Mouse (Mus musculus) erythroid progenitor cell, adult 5-6 weeks (primary cell): ENCODE data around the gene Rabep2. TPM values are rescaled to one million over a fixed set of nuclear protein-coding genes. Genes with fewer than 3 reads are reported as not detected.

ENCODE experiments used
- ATAC-seq: replicated peaks from 2 replicates; pipeline ENCODE4 v1.8.0; 2016; ENCODE audit warnings: moderate number of reproducible peaks, mild to moderate bottlenecking, moderate TSS enrichment, inconsistent platforms; ENCODE audit not compliant: poor library complexity, low FRiP score, severe bottlenecking
- total RNA-seq, 2 experiments: library from RNA; stranded (forward) in 1 of 2; stranded (reverse) in 1 of 2; fragments of 150-400 nt in 1 of 2; fragments of 186-747, 209-891 nt in 1 of 2; gene quantifications; 2 replicates each; pipeline versions ENCODE4 v1.2.3 to v1.2.4; 2015 to 2017; ENCODE audit warnings: low replicate concordance in 2 of 2

The Rabep2 gene
- total RNA-seq, 2 experiments from 2014 or later, result 1.4 to 8.0 TPM

DNA sequence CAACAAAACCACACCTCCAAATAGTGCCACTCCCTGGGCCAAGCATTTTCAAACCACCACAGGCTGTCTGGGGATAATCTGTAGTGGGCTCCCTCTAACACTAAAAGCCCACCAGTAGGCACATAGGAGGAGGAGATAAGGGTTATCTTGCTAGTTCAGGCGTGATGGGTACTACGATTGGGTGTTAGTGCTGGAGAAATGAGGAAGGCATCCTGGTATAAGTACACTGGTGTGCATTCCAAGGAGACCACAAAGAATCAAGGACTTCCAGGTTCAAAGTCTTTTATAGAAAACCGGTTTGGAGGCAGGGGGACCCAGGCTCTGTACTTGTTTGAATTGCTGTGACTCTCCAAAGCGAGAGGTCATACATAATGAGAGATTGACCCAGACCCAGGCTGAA is 405 bp upstream of the Rabep2 start:
- ATAC-seq, result no peak

- ATAC-seq, result peak; percentile 6; the same call in 1 of the 2 replicates
Observed at GRCm38 (mm10) chr7:126429503-126429898, 942 bp downstream of the Rabep2 start.

DNA sequence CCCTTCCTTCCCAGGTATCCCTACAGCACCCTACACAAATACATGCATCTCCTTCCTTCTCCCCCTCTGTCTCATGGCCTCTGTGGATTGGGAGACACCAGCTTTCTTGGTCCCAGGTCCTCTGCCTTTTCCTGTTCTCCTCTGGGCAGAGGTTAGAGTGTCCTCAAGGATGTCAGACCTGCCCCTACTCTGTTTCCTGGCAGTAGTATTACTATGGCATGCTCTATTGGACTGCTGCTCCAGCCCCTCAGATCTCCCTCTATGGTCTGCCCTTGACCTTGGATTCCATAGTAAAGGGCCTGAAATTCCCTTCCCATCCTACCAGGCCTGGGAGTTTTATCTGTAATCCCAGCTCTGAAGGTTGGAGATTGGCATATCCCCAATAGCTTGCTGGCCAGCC is 1.6 kb downstream of the Rabep2 start:
- no peak for ATAC-seq

GRCm38 (mm10) chr7:126434726-126435125 is 6.2 kb downstream of the Rabep2 start:
- ATAC-seq, result no peak

GRCm38 (mm10) chr7:126435801-126436200 is 7.2 kb downstream of the Rabep2 start:
- ATAC-seq, result no peak

DNA sequence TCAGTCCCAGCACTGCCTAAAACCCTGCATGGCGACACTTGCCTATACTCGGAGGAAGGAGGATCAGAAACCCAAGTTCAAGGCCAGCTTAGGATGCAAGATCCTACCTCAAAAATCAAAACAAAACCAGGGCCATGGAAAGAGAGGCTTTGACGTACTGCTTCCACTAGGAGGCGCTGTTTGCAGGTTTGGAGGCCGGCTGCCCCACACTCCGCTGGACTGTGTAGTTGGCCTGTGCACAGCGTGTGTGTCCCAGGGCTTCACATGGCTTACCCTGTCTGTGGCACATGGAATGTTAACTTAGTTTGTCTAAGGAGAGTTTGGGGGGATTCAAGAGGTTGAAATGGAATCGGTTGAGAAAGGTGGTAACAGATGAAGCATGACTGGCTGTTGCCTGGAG is 8.3 kb downstream of the Rabep2 start:
- ATAC-seq, result peak; percentile 75

DNA sequence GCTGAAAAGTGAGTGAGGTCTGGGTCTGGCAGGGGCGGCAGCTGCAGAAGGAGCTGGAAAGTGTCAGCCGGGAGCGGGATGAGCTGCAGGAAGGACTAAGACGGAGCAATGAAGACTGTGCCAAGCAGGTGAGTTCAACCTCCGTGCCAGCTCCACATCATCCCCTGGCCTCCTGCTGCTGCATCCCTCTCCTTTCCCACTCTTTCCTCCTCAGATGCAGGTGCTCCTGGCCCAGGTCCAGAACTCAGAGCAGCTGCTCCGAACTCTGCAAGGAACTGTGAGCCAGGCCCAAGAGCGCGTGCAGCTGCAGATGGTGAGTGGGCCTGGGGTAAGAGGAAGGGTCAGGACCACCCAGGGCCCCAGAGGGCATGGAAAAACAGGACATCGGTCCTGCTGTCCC is 11.6 kb downstream of the Rabep2 start:
- ATAC-seq, result no peak

- ATAC-seq, result no peak
Observed at GRCm38 (mm10) chr7:126443997-126444396, 15.4 kb downstream of the Rabep2 start.

DNA sequence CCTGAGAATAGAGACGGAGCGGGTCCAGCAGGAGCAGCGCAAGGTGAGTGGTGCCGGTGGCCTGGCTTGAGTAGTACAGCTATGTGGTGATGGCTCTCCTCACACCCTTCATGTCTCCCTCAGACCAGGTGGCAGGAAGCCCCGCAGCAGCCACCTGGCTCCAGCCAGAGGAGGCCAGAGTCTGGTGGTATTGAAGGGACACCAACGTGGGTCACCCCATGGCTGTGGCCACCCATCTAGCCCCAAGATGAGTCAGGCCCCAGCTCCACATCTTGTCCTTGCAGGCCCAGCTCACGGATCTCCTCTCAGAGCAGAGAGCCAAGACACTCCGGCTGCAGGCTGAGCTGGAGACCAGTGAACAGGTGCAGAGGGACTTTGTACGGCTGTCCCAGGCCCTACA is 16.0 kb downstream of the Rabep2 start:
- no peak for ATAC-seq

DNA sequence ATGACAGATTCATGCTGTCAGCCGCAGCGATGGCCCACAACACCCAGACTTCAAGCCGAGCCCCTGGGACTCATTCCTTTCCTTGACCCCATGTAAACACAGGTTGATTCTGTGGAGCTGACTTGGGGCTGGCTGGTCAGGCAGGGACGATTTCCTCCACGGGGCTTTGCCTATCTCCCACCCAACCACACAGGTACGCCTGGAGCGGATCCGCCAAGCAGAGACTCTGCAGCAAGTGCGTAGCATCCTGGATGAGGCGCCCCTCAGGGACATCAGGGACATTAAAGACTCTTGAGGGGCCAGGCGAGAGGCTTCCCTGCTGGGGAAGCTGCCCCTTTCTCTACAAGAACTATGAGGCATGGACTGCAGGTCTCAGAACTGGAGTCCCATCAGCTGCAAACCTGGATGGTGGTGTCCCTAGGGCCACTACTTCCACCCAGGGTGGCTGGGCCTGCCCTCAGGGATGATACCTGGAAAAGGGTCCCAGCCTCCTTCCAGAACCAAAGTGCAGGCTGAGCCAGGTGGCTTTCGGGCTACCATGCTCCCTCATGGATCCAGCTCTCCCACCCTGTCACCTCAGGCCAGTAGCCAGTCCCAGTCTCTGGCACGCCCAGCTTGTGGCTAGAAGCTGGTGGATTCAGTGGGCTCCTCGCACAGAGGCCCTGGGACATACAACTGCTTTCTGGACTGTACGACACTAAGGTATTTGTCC is 16.7 kb downstream of the Rabep2 start:
- no peak for ATAC-seq

DNA sequence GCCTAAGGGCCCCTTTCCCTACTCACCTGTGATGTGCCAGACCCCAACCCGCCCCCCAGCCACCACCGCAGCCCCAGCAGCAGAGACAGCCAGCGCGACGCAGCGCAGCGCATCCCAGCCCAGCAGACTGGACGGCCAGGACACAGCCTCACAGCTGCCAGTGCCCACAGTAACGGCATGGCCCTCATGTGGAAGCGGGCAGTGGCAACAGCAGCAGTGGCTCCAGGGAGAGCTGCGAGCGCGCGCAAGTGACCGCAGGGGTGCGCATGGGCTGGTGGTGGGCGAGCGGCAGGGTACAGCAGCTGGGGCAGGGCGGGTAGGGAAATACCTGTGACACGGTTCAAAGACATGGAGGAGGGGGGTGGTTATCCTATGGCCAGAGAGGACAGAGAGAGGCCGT is 17.7 kb downstream of the Rabep2 start:
- no peak for ATAC-seq

DNA sequence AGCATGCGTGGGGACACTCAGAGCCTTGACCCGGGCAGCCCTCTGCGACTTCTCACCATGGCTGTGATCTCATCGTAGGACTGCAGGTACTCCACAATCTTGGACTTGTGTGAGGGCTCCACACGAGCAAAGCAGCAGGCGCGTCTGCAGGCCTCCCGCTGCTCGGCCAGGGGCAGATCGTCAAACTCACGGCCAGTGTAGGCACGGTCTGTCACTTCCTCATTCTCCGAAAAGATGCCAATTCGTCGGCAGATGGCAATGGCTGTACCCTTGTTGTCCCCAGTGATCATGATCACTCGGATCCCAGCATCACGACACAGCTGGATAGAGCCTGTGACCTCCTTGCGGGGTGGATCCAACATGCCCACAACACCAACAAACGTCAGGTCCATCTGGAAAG is 19.9 kb downstream of the Rabep2 start:
- ATAC-seq, result no peak

GRCm38 (mm10) chr7:126449991-126450390 is 21.4 kb downstream of the Rabep2 start:
- no peak for ATAC-seq

- ATAC-seq, result no peak
Observed at GRCm38 (mm10) chr7:126450641-126451040, 22.1 kb downstream of the Rabep2 start.

DNA sequence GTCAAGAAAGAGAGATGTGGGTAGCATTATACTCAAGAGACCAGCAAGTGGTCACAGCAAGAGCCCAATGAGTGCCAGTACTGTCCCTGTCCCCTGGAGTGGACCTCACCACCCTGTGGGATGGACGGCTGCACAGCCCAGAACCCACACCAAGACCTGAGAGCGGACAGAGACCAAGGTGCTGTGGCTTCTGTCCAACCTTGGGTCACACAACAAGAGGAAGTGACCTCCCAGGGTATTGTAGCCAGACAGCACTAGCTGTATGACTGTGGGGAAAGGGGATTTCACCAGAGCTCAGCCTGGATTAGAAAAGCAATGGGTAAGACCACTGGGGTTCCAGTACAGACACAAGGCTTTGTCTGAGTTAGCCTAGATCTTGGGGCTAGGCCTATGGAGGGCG is 23.7 kb downstream of the Rabep2 start:
- no peak for ATAC-seq

GRCm38 (mm10) chr7:126453861-126454260 is 25.3 kb downstream of the Rabep2 start:
- ATAC-seq, result no peak

DNA sequence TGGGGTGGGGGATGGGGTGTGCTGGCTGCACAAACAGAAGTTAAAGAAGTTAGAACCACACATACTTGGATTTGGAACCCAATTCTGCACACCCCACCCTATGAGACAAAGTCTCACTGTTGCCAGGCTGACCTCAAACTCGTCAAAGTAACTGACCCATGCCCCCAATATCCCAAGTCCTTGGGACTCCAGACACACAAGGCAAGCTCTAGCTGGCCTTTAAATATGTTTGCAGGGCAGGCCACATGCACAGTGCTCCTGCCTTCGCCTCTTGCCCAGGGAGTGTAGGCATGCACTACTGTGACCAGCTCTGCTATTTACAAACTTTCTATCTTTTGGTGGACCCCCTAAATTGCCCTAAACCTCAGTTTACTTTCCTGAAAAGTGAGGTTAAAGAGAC is 26.7 kb downstream of the Rabep2 start:
- ATAC-seq, result no peak

- ATAC-seq, result no peak
Observed at GRCm38 (mm10) chr7:126456382-126457266, 28.1 kb downstream of the Rabep2 start.

- no peak for ATAC-seq
Observed at GRCm38 (mm10) chr7:126458225-126458624, 29.7 kb downstream of the Rabep2 start.

DNA sequence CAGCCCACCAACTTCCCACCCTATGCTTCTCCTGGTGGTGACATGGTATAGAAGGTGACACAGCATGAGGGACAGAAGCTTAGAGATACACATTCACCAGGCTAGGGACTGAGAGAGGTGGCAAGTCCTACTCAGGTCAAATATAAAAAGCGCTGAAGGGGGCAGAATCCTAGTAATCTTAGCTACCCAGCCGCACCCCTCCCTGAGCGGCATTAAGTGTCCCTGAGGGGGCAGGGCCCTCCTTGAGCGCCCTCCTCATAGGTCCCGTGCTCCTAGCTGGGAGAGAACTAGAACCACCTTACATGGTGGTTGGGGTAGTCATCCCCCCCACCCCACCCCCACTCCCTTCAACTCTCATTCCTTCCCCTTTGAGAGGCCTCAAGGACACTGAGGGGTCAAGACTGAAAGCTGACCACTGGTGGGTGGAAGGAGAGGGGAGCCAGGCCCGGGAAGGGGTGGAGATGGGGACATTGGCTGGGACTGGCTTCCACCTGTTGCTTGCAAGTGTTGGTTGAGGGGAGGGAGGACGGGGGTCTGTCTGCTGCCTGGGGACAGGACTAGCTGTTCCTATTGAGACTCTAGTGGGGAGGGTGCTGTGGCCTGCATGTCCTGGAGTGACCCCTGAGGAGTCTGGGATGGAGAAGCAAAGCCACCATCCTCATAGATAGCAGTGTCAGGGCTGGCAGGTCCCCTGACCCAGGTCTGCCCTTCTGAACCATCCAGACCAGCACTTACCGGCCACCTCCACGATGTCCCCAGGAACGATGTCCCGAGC is 30.5 kb downstream of the Rabep2 start:
- no peak for ATAC-seq
